Mouse (Mus musculus): ENCODE measurements around the gene Smad3. TPM values are rescaled to one million over a fixed set of nuclear protein-coding genes. Genes with fewer than 3 reads are reported as not detected.

Smad3 gene
- polyA plus RNA-seq, 1 experiment from 2014 or later, result 24.0 TPM

DNA sequence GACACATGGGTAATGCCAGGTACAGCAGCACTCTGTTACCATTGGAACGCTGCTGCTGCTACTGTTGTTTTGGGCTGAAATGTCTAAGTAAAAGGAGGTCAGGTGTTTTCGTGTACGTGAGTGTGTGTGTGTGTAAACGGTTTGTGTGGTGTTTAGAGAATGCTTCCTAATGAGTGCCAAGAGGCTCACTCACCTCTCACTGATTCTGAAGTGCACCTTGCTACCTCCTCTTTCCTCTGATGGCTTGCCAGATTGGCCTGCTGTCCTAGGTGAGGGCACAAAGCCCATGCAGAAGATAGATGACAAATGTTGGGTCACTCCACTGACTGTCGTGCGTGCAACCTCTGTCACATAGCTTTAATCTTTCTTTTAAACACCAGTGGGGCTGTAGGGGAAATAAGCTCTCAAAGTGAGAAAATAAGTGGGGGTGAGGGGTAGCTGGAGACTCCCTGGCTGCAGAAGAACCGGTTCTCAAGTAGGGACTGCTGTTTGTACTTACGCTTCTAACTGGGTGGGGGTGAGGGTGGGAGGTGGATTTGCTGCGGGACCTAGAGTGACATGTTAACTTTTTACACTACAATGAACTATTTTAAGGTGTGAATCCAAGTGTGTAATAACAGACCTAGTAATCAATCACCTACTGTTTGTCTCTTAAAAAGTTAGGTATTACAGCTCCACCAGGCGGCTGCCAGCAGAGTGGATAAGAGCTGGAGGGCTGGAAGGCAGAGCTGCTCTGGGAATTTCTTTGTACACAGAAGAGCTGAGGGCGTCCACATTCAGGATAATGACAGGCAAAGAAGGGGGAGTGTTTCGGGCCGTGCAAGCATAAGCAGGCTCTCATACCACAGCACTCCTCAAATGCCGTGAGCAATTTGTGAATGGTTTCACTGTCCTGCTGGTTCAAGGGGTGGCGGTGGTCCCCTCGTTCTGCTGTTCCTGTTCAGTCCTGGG, 145.0 kb downstream of the Smad3 start:
- H3K27me3 ChIP-seq (ENCODE audit: control insufficient read depth, insufficient read depth, low read length), result no peaks in the 10 kb centered on the region
- no peak overlapping the region for H3K4me3 ChIP-seq (ENCODE audit: low read depth, low read length)
- no peaks in the 10 kb centered on the region for H3K9me3 ChIP-seq (ENCODE audit: control insufficient read depth, low read length)
- 42% methylated on average over 16 of the region's 16 CpGs for WGBS
- H3K4me1 ChIP-seq (ENCODE audit: control insufficient read depth, insufficient read depth, low read length), result peaks cover 53% of the 10 kb centered on the region
- H3K27ac ChIP-seq (replicated peaks; ENCODE audit: low read depth, low read length), result peak overlapping the region; percentile 11; the same call in 1 of the 2 replicates
- 0 out of 2 replicates have a peak overlapping the region, but pooled peaks have one; percentile 12 for H3K4me2 ChIP-seq (ENCODE audit: low read depth, severe bottlenecking)
- H3K36me3 ChIP-seq (ENCODE audit: control insufficient read depth, insufficient read depth, low read length), result peaks cover 2% of the 10 kb centered on the region; the same call in 1 of the 2 replicates
- ATAC-seq (ENCODE audit: insufficient number of reproducible peaks, low FRiP score, low TSS enrichment, low read depth), result 0 out of 2 replicates have a peak, but pooled peaks have one; percentile 45
- no peak overlapping the region for H3K9ac ChIP-seq (ENCODE audit: low read length)
- DNase-seq (ENCODE audit: low spot score), result no peak

DNA sequence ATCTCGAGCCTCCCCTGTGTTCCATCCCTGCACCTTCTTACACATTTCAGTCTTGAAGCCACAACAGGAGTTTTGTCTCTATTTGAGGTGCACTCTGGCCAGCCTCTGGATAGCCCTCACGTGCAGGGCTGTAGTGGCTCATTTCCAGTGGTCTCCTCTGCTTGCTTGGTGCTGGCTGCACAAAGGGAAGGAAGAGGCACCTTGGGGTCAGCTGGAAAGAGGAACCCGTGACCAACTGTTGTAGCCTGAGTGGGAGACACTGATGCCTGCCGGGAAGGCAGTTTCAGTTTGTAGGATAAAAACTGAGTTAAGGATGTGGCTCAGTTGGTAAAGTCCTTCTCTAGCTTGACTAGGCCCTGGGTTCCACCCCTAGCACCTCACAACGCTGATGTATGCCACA, 145.8 kb downstream of the Smad3 start:
- WGBS, result 58% methylated on average over 5 of the region's 5 CpGs
- Histone ChIP-seq H3K9ac (ENCODE audit: low read length) (no peak overlapping the region), H3K27ac (replicated peaks; ENCODE audit: low read depth, low read length) (no peak overlapping the region; the same call in 1 of the 2 replicates), H3K4me3 (ENCODE audit: low read depth, low read length) (no peak overlapping the region), H3K36me3 (ENCODE audit: control insufficient read depth, insufficient read depth, low read length) (no peaks in the 10 kb centered on the region; the same call in 1 of the 2 replicates), H3K9me3 (ENCODE audit: control insufficient read depth, low read length) (no peaks in the 10 kb centered on the region), H3K4me2 (ENCODE audit: low read depth, severe bottlenecking) (no peak overlapping the region), H3K27me3 (ENCODE audit: control insufficient read depth, insufficient read depth, low read length) (no peaks in the 10 kb centered on the region), H3K4me1 (ENCODE audit: control insufficient read depth, insufficient read depth, low read length) (peaks cover 53% of the 10 kb centered on the region)
- ATAC-seq (ENCODE audit: insufficient number of reproducible peaks, low FRiP score, low TSS enrichment, low read depth) (no peak), DNase-seq (ENCODE audit: low spot score) (no peak)

DNA sequence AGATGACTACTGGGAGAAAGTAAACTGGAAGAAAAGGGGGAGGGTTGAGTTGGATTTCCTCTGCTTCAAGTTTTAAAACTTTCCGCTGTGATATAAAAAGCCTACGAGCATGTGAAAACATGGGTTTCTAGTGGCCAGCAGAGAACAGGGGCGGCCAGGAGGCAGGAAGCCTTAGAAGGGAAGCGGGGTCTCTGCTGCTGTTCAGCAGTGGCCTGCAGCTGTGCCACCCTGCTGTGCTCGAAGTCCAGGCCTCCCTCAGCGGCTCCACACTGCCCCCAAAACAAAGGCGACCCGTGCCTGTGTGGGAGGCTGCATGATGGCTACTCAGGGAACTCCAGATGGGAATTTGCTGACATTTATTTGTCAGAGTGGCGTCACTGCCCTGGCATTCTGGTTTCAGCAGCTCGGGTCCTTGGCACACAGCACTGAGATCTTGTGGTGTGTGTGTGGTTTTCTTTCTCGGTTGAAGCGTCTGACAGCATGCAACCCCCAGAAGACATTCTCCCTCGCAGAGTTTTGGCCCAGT, 146.9 kb downstream of the Smad3 start:
- ATAC-seq (ENCODE audit: insufficient number of reproducible peaks, low FRiP score, low TSS enrichment, low read depth), result 0 out of 2 replicates have a peak, but pooled peaks have one; percentile 56
- H3K9me3 ChIP-seq (ENCODE audit: control insufficient read depth, low read length), result no peaks in the 10 kb centered on the region
- no peaks in the 10 kb centered on the region; the same call in 1 of the 2 replicates for H3K36me3 ChIP-seq (ENCODE audit: control insufficient read depth, insufficient read depth, low read length)
- 0 out of 2 replicates have a peak overlapping the region, but pooled peaks have one; percentile 43 for H3K9ac ChIP-seq (ENCODE audit: low read length)
- H3K27me3 ChIP-seq (ENCODE audit: control insufficient read depth, insufficient read depth, low read length), result no peaks in the 10 kb centered on the region
- no peak overlapping the region for H3K4me3 ChIP-seq (ENCODE audit: low read depth, low read length)
- peak; percentile 69 for DNase-seq (ENCODE audit: low spot score)
- H3K27ac ChIP-seq (replicated peaks; ENCODE audit: low read depth, low read length), result peak overlapping the region; percentile 74
- peaks cover 53% of the 10 kb centered on the region for H3K4me1 ChIP-seq (ENCODE audit: control insufficient read depth, insufficient read depth, low read length)
- 18% methylated on average over 13 of the region's 13 CpGs for WGBS
- peak overlapping the region; percentile 28; the same call in 1 of the 2 replicates for H3K4me2 ChIP-seq (ENCODE audit: low read depth, severe bottlenecking)

DNA sequence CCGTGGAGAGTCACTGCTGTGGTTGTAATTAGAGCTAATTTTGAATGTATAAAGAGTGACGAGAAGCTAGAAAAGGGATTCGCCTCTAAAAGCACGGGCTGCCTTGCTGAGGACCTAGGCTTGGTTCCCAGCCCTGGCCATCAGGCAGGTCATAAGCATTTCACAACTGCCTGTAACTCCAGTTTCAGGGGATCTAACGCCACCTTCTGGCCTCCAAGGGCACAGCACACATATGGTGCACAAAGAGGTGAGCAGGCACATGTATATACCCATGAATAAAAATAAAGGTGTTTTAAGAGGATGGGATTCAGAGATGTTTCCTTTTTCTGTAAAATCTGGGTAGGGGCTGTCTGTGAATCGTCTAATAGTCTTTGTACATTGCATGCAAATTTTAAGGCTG, 147.6 kb downstream of the Smad3 start:
- H3K4me2 ChIP-seq (ENCODE audit: low read depth, severe bottlenecking), result no peak overlapping the region; the same call in 1 of the 2 replicates
- peaks cover 57% of the 10 kb centered on the region for H3K4me1 ChIP-seq (ENCODE audit: control insufficient read depth, insufficient read depth, low read length)
- H3K4me3 ChIP-seq (ENCODE audit: low read depth, low read length), result no peak overlapping the region
- no peaks in the 10 kb centered on the region for H3K27me3 ChIP-seq (ENCODE audit: control insufficient read depth, insufficient read depth, low read length)
- H3K9ac ChIP-seq (ENCODE audit: low read length), result no peak overlapping the region
- H3K9me3 ChIP-seq (ENCODE audit: control insufficient read depth, low read length), result no peaks in the 10 kb centered on the region
- DNase-seq (ENCODE audit: low spot score) (no peak), ATAC-seq (ENCODE audit: insufficient number of reproducible peaks, low FRiP score, low TSS enrichment, low read depth) (no peak)
- no peaks in the 10 kb centered on the region; the same call in 1 of the 2 replicates for H3K36me3 ChIP-seq (ENCODE audit: control insufficient read depth, insufficient read depth, low read length)
- WGBS, result 82% methylated on average over 6 of the region's 6 CpGs
- H3K27ac ChIP-seq (replicated peaks; ENCODE audit: low read depth, low read length), result peak overlapping the region; percentile 74

DNA sequence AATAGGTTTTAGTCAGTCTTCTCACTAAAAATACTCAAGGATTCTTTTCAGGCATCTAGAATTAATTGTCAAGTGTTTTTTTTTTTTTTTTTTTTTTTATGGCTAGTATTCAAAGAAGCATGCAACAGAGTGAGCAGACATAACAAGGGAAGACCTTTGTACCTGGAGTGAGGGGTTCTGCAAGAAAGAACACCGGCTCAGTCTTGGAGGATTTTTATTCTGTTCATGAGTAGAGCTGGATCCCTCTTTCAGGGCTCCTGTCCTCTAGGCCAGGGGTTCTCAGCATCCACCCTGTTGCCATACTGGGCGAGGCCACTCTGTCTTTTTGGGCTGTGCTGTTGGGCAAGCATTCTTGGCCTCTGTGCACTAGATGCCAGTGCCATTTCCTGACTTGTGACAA, 148.0 kb downstream of the Smad3 start:
- Histone ChIP-seq H3K4me3 (ENCODE audit: low read depth, low read length) (no peak overlapping the region), H3K9ac (ENCODE audit: low read length) (no peak overlapping the region), H3K27ac (replicated peaks; ENCODE audit: low read depth, low read length) (peak overlapping the region; percentile 74; the same call in 1 of the 2 replicates), H3K9me3 (ENCODE audit: control insufficient read depth, low read length) (no peaks in the 10 kb centered on the region), H3K4me1 (ENCODE audit: control insufficient read depth, insufficient read depth, low read length) (peaks cover 60% of the 10 kb centered on the region), H3K4me2 (ENCODE audit: low read depth, severe bottlenecking) (no peak overlapping the region), H3K27me3 (ENCODE audit: control insufficient read depth, insufficient read depth, low read length) (no peaks in the 10 kb centered on the region), H3K36me3 (ENCODE audit: control insufficient read depth, insufficient read depth, low read length) (no peaks in the 10 kb centered on the region; the same call in 1 of the 2 replicates)
- no peak for DNase-seq (ENCODE audit: low spot score)
- ATAC-seq (ENCODE audit: insufficient number of reproducible peaks, low FRiP score, low TSS enrichment, low read depth), result no peak
- WGBS, result 99% methylated on average over 2 of the region's 2 CpGs

DNA sequence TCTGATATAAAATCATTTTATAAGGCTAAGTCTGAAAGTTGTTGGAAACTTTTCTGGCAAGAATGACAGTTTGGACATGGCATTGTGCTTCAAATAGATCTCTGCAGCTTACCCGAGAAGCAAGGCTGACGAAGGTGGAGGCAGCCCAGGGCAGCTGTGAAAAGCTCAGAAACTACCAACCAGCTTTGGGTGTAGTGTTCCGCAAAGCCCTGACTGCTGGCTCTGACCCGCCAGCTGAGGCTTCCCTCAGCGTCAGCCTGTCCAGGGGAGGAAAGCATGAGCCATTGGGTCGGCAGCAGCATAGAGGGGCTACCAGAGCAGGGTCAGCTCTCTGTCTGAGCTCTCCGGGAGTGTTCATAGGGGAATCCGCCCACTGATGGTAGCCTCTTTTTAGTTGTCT, 148.5 kb downstream of the Smad3 start:
- Histone ChIP-seq H3K9me3 (ENCODE audit: control insufficient read depth, low read length) (no peaks in the 10 kb centered on the region), H3K4me1 (ENCODE audit: control insufficient read depth, insufficient read depth, low read length) (peaks cover 57% of the 10 kb centered on the region), H3K27ac (replicated peaks; ENCODE audit: low read depth, low read length) (peak overlapping the region; percentile 42; the same call in 1 of the 2 replicates), H3K4me3 (ENCODE audit: low read depth, low read length) (no peak overlapping the region), H3K27me3 (ENCODE audit: control insufficient read depth, insufficient read depth, low read length) (no peaks in the 10 kb centered on the region), H3K9ac (ENCODE audit: low read length) (no peak overlapping the region), H3K36me3 (ENCODE audit: control insufficient read depth, insufficient read depth, low read length) (no peaks in the 10 kb centered on the region; the same call in 1 of the 2 replicates), H3K4me2 (ENCODE audit: low read depth, severe bottlenecking) (no peak overlapping the region)
- WGBS, result 80% methylated on average over 8 of the region's 8 CpGs
- no peak for ATAC-seq (ENCODE audit: insufficient number of reproducible peaks, low FRiP score, low TSS enrichment, low read depth)
- no peak for DNase-seq (ENCODE audit: low spot score)

DNA sequence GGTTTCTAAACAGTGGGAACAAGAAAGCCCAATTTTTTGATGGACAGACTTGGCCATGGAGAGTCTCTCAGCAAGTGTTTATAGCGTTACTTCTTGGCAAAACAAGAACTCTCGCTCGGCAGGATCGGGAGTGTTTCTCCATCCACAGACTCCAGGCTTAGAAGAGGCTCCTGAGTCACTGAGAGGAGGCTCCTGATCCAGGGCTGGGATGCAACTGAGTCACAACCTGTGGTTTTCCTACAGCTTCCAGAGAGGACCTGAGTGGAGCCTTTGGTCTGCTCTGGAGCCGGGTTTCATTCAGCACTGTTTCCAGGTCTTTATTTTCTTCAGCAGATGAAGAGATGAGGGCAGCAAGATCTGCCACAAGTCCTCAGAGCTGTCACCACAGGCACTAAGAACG, 149.8 kb downstream of the Smad3 start:
- Histone ChIP-seq H3K9me3 (ENCODE audit: control insufficient read depth, low read length) (no peaks in the 10 kb centered on the region), H3K4me1 (ENCODE audit: control insufficient read depth, insufficient read depth, low read length) (peaks cover 57% of the 10 kb centered on the region), H3K27ac (replicated peaks; ENCODE audit: low read depth, low read length) (no peak overlapping the region), H3K4me3 (ENCODE audit: low read depth, low read length) (no peak overlapping the region), H3K27me3 (ENCODE audit: control insufficient read depth, insufficient read depth, low read length) (no peaks in the 10 kb centered on the region), H3K4me2 (ENCODE audit: low read depth, severe bottlenecking) (no peak overlapping the region), H3K9ac (ENCODE audit: low read length) (no peak overlapping the region), H3K36me3 (ENCODE audit: control insufficient read depth, insufficient read depth, low read length) (no peaks in the 10 kb centered on the region; the same call in 1 of the 2 replicates)
- DNase-seq (ENCODE audit: low spot score) (no peak), ATAC-seq (ENCODE audit: insufficient number of reproducible peaks, low FRiP score, low TSS enrichment, low read depth) (no peak)
- 85% methylated on average over 6 of the region's 6 CpGs for WGBS

DNA sequence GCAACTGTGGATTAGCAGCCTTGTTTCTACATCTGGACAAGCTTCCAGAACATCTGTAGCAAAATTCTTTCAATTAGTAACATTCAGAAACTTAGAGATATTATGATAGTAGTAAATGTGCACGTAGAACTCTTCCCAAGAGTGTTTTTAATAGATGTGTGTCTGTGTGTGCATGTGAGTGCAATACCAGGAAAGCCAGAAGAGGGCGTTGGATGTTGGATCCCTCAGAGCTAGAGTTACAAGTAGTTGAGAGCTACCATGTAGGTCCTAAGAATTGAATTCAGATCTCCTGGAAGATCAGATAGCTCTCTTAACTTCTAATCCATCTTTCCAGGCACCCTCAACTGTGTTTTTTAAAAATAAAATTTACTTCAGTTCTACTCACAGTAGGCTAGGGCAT, 151.2 kb downstream of the Smad3 start:
- ATAC-seq (ENCODE audit: insufficient number of reproducible peaks, low FRiP score, low TSS enrichment, low read depth), result no peak
- WGBS, result 84% methylated on average over 2 of the region's 2 CpGs
- H3K27me3 ChIP-seq (ENCODE audit: control insufficient read depth, insufficient read depth, low read length), result no peaks in the 10 kb centered on the region

More for the DNA sequence above, 151.2 kb downstream of the Smad3 start:
- Histone ChIP-seq H3K9ac (ENCODE audit: low read length) (no peak overlapping the region), H3K4me2 (ENCODE audit: low read depth, severe bottlenecking) (no peak overlapping the region), H3K9me3 (ENCODE audit: control insufficient read depth, low read length) (no peaks in the 10 kb centered on the region), H3K27ac (replicated peaks; ENCODE audit: low read depth, low read length) (no peak overlapping the region), H3K4me1 (ENCODE audit: control insufficient read depth, insufficient read depth, low read length) (peaks cover 45% of the 10 kb centered on the region), H3K36me3 (ENCODE audit: control insufficient read depth, insufficient read depth, low read length) (no peaks in the 10 kb centered on the region; the same call in 1 of the 2 replicates), H3K4me3 (ENCODE audit: low read depth, low read length) (no peak overlapping the region)
- DNase-seq (ENCODE audit: low spot score), result no peak

Data from limb, embryonic 11.5 days (tissue).